Mouse (Mus musculus) testis, adult 10 weeks (tissue): ENCODE measurements around the gene Adar. TPM values are rescaled to one million over a fixed set of nuclear protein-coding genes. Genes with fewer than 3 reads are reported as not detected.

Experiments used
- polyA plus RNA-seq: library from polyadenylated mRNA; stranded (reverse); fragments of 350-450 nt; fragmentation: Illumina TruSeq; extraction: RNeasy Lipid Tissue Mini Kit (QIAGEN cat#74804); gene quantifications from one replicate; pipeline ENCODE4 v1.2.3, GENCODE M21; 2014; ENCODE audit warnings: low read depth, low replicate concordance

Adar gene
- 2.2 TPM for polyA plus RNA-seq

DNA sequence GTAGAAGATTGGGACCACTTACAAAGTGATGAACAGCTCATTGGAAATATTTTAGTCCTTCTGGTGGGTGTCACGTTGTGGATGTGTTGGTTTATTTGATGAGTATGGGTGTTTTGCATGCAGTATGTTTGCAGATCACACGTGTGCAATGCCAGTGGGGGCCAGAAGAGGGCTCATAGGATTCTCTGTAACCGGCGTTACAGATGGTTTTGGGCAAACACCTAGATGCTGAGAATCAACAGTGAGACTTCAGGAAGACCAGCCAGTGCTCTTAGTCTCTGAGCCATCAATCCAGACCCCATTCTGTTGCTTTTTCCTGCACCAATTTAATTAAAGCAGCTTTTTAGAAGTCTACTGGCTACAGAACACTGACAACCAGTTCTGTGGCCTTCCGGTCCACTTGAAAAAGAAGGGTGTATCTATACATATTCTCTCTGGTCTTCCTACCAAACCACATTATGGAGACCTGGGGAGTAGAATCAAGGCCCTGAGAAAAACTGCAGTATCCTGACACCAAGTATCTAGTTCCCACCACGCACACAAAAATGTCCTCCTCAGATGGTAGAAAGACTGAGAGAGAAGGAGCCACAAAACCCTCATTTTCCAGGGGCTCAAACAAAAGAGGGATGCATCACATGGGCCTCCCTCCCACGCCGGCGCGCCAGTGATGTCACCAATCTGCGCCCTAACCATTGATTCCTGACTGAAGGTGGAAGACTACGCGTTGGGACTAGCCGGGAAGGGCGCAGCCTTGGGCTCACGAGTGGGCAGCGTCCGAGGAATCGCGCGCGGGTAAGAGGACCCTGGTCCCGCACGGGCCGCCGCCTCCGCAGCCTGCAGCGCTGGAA is at the start of gene Adar:
Gene Adar (plus strand): TSS at position 664 of the 848 bp plus-strand sequence.

GRCm38 (mm10) chr3:89764119-89764724 is 49.4 kb downstream of the Adar start, which contains the start of gene Chrnb2:
Gene Chrnb2 (minus strand): TSS chr3:89764632.

DNA sequence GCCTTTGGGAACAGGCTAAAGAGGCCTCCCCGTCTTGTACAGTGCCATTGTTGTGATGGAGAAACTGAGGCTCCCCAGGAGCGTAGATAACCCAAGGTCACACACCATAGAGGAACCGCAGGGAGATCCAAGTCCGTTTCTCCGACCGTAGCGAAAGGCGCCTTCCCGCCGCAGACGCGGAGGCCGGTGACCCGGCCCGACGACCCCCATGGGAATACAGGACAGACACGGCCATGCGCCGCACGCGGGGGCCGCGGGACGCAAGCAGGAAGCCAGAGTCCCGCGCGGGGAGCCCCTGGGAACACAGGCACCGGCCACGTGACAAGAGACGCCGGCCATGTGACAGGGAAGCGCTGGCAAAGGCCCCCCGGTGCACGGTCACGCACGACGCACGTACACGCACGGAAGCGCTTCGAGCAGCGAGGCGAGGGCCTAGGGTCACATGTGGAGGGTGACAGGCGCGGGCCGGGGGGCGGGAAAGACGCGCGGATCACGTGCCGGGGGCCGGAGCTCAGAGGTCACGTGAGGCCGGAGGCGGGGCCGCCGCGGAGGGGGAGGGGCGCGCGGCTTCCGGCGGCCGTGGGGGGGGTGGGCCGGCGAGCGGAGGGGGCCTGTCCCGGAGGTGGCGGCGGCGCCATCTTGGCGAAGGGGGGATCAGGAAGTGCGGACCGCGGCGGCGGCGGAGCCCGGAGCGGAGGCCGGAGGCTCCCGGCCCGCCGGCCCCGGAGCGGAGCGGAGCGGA is 58.3 kb downstream of the Adar start, which contains the start of gene Ube2q1:
Gene Ube2q1 (plus strand): TSS at position 649 of the 742 bp plus-strand sequence.

Other genes starting within 250 kb of the Adar start
- gene Kcnn3, start 194.9 kb upstream of the Adar start, polyA plus RNA-seq = 0.90 TPM
- 0.62 TPM for gene Chrnb2, start 49.6 kb downstream of the Adar start, polyA plus RNA-seq
- gene Ube2q1, start 58.6 kb downstream of the Adar start, polyA plus RNA-seq = 67.5 TPM
- 0.55 TPM for gene She, start 116.3 kb downstream of the Adar start, polyA plus RNA-seq
- gene Il6ra, start 198.2 kb downstream of the Adar start, polyA plus RNA-seq = 0.57 TPM
- 16.2 TPM for gene Atp8b2, start 248.5 kb downstream of the Adar start, polyA plus RNA-seq